16 mouse cellular contexts compared by ENCODE assay signal in the genomic region with DNA sequence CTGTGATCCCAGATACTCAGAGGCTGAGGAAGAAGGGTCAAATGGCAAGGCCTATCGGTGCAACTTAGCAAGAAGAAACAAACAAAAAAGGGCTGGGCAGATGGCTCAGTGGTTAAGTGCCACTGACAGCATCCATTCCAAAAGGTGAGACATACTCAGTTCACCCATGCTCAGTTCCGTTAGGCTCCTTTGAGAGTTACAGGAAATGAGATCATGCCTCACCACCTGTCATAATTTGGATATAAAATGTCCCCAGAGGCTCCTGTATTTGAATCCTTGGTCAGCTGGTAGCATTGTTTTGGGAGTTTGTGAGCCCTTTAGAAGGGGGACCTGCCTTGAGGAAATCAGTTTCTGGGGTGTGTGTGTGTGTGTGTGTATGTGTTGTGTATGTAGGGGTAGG. TPM values are rescaled to one million over a fixed set of nuclear protein-coding genes. Genes with fewer than 3 reads are reported as not detected.
DNase-seq lines count a peak whose midpoint lies in the region.
"Had no signal": no experiment of that assay in that cellular context is flagged by ENCODE, and none has a peak within 500 bp of the region (broad histone marks: within the 10 kb centered on the region; RNA-seq: fewer than 3 reads in every experiment).

No protein-coding gene starts in this region.

- H3K36me3 ChIP-seq in splenic B cell, adult 2 months (ENCODE audit: control insufficient read depth, insufficient read depth, low read length, poor library complexity, severe bottlenecking): no peaks in the 10 kb centered on the region
- H3K36me3 ChIP-seq: embryonic facial prominence, embryonic 10.5 days; heart, embryonic 13.5 days; hindbrain, embryonic 15.5 days had no signal

- no peaks in the 10 kb centered on the region for H3K27me3 ChIP-seq in splenic B cell, adult 2 months (ENCODE audit: control insufficient read depth, insufficient read depth, low read length, poor library complexity, severe bottlenecking)
- H3K27me3 ChIP-seq: heart, embryonic 13.5 days; hindbrain, embryonic 15.5 days had no signal

- peak; percentile 16 to 25 for DNase-seq in spleen, adult 18-20 months
- DNase-seq in spleen, postnatal 14 days (ENCODE audit: low spot score in 2 of 2): no peak
- peak; percentile 63 for DNase-seq in A20 (ENCODE audit: low read depth, low spot score)
- DNase-seq in B cell, adult 2 months: peak; percentile 66 to 73
- peak; percentile 93 for DNase-seq in splenic B cell, adult 2 months (ENCODE audit: low read depth, low spot score)
- no peak for DNase-seq in layer of hippocampus, postnatal 36 days
- DNase-seq: adrenal gland, postnatal 14 days; cerebellum, adult 2 months; cerebellum, postnatal 10 days; forebrain, postnatal 0 days; gastrocnemius, postnatal 14 days; heart, postnatal 36 days had no signal

RNA-seq across cellular contexts. Expression of a gene that starts 3.9 kb away (rescaled TPM):
- total RNA-seq in layer of hippocampus, postnatal 36 days (2021): 10 to 100 TPM; 15.8 to 18.5 TPM

RNA-seq across cellular contexts. Expression of a gene that starts 41.5 kb away (rescaled TPM):
- total RNA-seq in layer of hippocampus, postnatal 36 days (2021): under 1 TPM; 0.28 to 0.35 TPM
- total RNA-seq: gastrocnemius, adult 18-20 months had no signal

Comparison
In these comparisons a context has a peak if more than half of its experiments do, and no peak if none do; other contexts are left out.
1. DNase-seq: peak in spleen, adult 18-20 months (2 of 2), A20 (single experiment), B cell, adult 2 months (2 of 2) and splenic B cell, adult 2 months (single experiment); none in spleen, postnatal 14 days (0 of 2) and layer of hippocampus, postnatal 36 days (0 of 2).